Mouse (Mus musculus): ENCODE data around the gene Stk10.

The Stk10 gene

DNA sequence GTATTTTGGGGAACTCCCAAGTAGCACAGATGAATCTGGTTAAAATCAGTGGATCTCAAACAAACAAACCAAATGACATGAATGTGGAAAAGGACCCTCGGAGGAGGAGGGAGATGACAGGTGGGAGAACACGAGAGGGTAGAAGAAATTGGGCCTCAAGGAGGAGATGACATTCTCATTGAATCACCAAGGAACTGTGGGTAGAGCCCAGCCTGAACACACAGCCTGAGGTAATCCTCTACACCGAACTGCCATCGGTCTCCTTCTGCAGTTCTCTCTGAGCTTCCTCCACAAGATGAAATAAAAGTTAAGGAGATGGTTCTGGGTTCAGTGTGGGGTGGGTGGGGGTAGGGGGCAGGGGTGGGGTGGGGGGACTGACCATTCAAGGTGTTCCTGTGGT is 6.1 kb upstream of the Stk10 start:
- no peak for DNase-seq

DNA sequence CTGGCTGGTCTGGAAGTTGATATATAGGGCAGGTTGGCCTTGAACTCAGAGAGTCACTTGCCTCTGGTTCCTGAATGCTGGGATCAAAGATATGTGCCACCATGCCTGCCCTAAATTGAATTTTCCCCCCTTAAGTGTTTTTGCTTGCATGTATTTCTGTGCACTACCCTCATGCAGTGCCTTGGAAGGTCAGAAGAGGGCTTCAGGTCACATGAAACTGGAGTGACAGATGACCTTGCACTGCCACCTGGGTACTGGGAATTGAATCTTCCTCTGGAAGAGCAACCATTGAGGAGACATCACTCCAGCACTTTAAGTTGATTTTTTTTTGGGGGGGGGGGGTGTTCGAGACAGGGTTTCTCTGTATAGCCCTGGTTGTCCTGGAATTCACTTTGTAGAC is 3.0 kb upstream of the Stk10 start:
- DNase-seq: no peak

DNA sequence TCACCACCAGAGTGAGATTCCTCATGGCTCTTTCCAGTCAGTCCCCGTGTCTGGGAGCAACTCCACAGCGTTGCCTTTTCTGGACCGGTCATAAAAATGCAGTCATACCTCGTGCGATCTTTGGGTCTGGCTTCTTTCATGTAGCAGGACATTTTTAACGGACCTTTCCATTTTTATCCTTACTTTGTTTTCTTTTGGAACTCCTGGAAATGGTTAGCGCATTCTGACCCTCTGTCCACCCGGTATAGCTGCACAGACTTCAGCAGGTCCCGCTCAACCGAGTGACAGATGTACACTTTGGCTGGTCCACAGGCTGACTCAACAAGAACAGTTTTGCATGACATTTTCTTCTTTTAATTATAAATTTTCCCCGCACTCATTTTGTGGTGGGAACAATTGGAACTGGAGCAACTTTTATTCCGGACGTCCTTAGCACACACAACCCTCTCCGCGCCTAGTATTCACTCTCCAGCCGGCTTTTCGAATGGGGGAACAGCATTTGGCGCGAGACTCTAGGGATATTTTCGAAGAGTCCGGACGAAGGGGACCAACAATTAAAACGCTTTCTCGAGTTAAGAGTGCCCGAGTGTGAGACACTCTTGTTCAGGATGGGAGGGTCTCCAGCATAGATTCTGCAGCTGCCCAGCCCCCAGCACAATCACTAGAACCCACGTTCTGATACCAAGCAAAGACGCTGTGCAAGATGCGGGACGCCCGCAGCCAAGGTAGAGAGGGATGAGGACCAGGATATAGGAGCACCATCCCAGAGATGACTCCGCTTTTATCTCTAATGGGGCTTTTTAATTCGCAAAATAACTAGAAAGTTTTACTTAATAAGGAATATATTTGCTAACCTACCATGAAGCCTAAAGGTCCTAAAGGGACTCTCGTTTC is 987 bp upstream of the Stk10 start, which contains the start of gene Efcab9:
Efcab9 (minus strand) TSS at position 211 of the 894 bp plus-strand sequence.
- no peak for DNase-seq

DNA sequence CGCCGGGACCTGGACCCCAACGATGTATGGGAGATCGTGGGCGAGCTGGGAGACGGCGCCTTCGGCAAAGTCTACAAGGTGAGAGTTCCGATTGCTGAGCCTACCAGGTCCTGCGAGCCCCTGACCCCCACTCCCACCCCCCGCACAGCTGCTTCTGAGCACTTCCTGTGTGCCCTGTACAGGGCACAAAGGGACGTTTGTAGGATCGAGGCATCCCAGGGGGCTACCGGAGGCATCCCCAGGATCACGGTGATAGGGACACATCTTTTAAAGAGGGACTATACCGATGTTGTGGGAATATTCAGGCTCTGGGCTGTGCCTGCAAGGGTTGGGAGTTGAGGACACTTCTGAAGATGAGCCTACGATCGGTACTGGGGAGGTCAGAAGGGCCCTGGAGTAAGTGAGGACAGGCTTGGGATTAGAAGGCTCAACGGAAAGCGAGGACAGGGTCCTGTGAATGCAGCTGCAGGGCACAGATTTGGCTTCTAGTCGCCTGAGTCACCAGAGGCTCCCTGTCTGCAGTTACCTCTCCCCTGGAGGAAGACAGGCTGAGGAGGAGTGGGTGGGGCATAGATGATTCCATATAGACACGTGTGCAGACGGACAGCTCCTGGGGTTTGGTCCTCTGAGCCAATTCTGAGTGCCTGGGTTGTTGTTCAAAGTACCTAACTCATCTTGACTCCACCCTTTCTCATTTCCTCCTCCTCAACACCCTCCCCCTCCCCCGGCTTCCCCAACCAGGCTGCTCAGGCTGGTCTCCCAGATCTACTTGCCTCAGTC is 567 bp downstream of the Stk10 start:
- DNase-seq: peak; percentile 63

DNA sequence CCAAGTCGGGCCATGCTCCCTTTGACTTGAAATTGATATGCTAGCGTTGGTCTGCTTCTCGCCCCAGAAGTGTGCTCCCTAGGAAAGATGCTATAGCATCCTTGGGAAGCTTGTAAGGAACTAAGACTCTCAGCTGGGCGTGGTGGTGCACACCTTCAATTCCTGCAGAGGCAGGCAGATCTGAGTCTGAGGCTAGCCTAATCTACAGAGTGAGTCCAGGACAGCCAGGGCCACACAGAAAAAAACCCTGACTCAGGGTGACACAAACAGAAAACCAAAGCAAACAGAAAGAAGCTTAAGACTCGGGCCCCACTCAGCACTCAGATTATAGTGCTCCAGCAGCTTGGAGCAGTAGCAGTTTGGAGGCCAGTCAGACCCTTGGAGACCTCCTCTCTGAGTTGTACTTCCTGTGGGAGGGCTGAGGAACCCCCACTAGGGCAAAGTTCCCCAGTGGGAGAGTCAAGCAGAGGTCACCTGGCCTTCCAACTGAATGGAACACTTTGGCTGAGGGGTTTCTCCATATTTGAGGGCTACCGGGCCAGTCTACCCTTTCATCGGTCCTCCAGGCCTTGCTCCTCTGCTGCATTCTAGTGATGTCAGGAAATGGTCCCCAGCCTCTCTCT is 1.5 kb downstream of the Stk10 start:
- DNase-seq: no peak

DNA sequence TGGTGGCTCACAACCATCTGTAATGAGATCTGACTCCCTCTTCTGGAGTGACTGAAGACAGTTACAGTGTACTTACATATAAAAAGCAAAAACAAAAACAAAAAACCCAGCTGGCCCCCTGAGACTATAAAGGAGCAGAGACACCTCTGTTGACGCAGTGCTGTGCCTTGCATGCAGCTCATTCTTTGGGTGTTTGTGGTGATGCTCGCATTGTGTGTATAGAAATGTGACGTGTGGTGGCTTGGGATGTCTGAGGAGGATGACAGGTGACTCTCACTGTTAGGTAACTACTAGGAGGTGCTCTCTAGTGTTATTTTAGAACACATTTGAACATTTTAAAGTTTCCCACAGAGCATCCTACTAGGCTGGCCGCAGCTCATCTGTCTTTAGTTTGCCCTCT is 2.5 kb downstream of the Stk10 start:
- no peak for DNase-seq

DNA sequence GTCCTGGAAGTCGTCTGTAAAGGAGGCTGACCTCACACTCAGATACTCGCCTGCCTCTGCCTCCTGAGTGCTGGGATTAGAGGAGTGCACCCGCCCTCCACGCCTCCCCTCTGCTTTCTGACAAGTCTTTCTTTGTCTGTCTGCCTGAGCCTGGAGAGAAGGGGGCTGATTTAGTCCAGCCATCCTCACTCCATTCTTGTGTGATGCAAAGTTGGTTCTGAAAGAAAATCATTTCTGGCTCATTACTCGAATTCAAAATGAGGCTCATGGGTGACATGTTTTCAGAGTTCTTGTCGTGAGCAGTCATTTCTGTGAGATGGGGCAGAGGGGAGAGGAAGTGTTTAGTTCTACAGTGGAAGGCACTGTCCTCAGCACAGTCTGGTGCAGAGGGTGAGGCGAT is 3.8 kb downstream of the Stk10 start:
- DNase-seq: no peak

DNA sequence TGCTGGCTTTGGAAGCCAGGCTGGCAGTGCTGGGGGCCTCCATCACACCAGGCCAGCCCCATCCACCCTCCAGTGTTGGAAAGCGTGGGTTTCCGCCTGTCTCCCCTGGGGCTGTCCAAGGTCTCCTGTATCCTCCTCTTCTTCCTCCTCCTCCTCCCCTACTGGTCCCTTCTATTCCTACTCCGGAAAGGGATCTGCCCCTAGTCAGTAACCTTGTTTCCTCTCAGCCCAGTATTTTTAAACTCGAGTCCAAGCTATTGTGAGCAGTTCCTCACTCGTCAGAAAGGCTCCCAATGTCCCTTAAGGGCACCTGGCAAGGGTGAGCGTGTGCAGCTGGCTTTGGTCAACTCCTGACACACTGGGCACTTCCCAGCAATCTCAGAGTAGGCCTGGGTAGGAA is 5.3 kb downstream of the Stk10 start:
- no peak for DNase-seq

DNA sequence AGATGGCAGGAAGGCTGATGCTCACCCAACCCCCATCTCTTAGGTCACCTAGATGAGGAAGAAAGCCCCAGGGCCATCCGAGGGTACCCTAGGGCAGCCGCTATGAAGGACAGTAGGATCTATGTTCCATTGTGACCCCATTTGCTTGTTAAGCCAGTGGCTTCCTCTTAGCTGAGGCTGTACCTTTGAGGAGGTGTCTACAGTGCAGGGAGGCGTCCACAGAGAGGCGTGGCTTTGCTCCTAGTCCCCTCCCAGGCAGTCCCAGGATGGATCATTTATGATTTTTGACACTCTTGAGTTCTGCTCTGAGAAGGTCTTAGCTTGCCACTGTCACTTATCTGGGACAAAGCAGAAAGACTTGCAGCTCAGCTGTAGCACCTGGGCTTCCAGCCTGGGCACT is 5.7 kb downstream of the Stk10 start:
- no peak for DNase-seq

DNA sequence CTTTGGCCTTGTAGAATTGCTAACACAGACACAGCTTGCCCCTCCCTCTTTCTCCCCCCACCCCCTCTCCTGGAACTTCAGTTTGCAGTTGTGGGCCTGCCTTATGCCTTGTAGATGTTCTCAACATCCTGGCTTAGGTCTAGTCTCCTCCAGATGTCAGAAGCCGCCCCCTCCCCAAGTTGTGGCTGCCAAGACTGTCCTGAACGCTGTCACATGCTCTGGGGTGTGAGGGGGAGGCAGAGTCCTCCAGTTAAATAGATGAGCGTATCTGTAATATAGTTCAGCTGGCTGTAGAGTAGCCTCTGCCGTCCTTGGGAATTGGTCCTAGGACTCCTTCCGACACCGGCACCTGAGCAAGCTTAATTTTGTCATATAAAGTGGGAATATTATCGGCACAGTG is 6.6 kb downstream of the Stk10 start:
- no peak for DNase-seq

DNA sequence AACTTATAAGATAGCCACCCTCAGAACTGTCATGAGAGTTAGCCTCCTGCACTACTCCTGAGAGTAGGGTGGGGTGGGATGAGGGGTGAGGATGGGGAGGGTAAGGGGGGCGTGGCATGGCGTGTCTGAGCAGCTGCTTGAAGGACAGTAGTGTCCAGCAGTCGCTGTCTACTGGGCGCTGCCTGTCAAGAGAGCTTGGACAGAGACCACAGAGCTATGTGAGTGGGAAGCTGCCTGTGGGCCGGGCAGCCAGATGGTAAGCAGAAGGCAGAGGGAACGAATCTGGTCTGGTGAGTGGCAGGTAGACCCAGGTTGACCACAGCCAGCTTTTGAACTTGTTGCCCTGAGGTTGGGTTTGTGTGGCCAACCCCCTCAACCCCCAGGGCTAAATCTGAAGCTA is 7.4 kb downstream of the Stk10 start:
- no peak for DNase-seq

DNA sequence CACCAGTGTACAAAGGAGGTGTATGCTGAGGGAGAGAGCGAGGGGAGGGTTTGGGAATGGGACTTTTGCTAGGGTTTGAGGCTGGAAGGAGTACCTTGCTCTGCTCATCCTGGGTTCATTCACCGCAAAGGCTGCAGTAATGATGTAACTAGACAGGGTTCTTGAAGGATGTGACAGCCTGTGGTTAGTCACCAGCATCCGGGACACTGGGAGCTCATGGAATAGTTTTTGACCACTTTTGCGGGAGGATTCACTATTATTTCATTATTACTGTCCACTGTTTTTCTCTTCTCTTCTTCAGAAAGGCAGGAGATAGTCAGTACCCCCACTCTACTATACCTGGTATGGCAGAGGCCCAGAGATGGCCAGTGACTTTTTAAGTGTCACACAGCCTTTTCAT is 9.1 kb downstream of the Stk10 start:
- no peak for DNase-seq

DNA sequence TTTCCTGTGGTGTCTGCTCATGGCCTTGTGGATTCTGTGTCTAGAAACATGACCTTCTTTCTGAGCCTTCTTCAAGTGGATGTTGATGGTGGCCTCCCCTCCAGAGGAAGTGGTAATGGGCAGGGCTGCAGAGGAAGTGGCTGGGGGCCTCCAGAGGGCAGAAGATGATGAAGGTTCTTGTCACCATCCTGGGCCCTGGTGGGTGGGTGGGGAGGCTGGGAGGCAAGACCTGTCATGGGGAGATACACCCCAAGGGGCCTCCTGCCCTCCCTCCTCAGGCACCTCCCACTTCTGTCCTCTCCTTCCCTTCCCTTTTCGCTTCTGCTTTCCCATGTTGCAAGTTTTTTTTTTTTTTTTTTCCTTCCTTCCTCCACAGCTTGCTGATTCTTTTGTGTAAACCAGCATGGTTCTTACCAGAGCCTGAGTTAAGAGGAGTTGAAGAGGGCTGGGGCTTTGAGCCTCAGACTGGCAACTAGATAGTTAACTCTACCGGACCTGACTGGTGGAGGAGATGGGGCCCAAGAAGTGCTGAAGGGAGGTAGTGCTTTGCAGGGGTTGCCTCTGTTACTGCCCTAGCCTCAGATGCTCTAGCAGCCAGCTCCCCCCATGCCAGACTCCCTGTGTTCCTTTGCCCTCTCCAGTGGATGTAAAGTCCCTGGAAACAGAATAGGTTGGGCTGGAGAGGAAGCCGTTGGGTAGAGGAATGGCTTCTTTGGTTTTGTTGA is 9.7 kb downstream of the Stk10 start:
- no peak for DNase-seq

DNA sequence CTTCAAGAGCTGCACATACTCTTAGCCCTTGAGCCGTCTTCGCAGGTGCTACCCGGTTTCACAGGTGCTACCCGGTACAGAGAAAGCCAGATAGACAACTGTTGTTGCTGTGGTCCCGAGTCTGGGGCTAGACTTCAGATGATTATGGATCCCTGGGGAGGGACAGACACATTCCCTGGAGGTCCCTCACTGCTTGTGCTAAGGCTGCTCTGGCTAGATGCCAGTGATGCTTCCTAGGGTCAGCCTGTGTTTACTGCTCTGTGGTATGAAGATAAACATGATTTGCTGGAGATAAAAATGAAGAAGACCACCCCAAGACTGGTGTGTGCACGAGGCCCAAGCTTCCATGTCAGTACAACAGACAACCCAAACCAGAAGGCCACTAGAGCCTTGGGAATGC is 10.9 kb downstream of the Stk10 start:
- no peak for DNase-seq

DNA sequence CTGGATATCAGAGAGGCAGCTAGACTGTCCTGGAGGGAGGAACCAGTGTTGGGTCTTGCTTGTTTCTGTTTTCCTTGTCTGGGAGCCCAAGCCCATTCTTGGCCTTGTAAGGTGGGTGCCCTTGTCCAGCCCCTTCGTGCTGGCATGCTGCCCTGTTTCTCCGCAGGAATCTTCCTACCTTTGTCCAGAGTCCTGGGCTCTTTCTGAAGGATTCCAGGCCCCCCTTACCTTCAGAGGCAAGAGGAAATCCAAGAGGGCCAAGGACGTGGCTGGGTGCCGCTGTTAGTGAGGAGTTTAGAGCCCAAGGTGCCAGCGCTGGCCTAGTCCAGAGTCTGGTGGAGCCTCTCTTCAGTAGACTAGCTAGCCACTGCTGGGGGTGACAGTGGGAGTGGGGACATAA is 11.4 kb downstream of the Stk10 start:
- no peak for DNase-seq

DNA sequence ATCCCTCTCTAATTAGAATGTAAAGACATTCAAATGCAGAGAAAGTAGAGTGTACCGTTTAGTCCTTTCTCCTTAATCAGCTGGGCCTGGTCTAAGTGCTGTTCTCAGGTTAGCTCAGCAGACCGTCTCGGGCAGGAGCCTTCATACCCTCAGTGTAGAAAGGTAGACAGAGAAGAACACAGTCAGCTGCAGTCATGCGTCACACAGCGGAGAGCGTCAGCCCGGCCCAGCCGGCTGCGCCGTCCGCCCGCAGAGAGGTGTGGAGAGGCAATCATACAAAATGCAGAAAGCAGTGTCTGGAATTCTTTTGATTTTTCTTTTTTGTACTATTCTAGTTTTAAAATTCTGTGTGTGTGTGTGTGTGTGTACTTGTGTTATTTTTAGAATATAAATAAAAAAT is 12.5 kb downstream of the Stk10 start:
- DNase-seq: no peak

DNA sequence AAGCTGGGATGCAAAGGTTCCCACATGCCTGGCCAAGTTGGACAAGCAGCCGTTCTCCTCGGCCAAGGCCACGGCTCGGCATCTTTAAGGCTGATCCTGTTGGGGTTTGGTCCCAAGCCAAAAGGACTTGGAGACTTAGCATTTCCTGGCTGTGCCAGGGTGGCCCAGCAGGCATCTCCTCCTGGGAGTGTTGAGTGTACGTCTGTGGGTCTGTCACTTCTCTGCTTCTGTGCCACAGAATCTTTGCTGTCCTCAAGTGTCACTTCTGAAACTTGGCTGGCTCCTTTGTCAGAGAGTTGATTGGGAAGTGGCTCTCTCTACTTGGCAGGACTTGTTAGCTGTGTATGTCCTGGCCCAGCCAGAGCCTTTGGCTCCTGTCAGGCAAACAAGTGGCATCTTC is 13.4 kb downstream of the Stk10 start:
- no peak for DNase-seq

DNA sequence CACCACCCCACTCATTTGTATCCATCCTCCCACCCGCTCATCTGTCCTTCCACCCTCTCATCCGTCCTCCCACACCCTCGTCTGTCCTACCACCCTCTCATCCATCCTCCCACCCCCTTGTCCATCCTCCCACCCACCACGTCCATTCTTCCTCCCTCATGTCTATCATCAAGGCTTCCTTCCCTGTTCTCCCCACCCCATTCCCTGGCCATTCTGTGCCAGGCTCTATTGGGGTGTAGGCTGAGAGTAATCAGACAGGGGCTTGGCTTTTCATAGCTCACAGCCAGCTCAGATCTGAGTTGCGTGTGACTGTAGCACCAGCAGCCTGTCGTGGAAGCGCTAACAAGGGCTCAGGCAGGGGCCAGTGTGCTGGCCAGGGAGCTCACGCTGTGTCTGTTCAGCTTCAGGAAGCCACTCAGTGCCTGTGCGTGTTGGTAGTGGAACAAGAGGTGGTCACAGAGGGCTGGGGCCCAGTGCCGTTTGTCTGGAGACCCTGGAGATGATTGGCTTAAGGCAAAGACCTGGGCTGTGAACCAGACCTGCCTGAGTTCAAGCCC is 14.4 kb downstream of the Stk10 start:
- DNase-seq: no peak

DNA sequence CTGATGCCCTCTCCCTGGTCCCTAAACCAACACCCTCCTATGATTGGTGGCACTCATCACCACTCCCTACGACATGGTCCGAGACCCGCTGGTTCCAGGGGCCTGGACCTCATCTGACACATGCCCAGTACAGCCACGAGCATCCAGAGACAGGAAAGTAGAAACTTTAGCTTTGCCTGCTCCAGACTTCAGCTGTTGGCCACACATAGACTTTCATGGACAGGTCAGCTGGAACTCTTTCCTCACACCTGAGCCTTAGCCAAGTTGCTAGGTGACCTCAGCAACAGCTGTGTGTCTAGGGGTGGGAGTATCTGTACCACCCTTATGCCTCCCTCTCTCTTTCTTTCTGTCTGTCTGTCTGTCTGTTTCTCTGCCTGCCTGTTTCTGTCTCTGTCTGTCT is 15.1 kb downstream of the Stk10 start:
- DNase-seq: peak; percentile 76

DNA sequence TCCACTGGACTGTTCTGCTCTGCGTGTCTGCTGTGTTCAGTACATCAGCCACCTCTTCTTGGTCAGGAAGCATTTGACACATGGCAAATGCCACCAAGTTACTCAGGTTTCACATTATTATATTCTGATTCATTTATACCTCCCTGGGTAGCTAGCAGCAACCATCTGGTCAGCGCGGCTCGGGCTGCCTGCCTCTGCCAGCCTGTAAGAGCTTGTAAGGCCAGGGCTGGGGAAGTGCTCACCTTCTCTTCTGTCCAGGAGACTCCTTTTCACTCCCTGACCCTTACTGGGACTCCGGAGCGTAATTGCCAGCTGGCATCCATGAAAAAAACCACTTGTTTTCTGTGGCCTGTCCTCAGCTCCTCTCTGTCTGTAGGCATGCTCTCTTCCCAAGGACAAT is 16.1 kb downstream of the Stk10 start:
- no peak for DNase-seq

DNA sequence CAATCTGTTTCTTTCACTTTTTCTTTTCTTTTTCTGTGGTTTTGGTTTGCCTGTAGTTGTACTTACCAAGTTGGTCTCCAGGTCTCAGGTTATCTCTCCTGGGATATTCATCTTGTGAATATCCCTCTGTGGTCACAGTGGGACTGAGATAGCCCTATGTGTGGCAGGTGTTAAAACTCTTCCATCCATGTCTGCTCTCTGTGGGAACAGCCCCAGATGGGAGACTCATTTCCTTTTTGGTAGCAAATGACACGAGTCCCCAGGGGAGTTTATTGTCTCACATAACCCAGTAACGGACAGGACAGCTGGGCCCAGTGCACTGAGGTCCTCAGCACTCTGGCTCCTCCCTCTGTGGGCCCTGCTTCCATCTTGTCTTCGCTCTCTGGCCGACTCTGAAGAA is 17.0 kb downstream of the Stk10 start:
- no peak for DNase-seq

DNA sequence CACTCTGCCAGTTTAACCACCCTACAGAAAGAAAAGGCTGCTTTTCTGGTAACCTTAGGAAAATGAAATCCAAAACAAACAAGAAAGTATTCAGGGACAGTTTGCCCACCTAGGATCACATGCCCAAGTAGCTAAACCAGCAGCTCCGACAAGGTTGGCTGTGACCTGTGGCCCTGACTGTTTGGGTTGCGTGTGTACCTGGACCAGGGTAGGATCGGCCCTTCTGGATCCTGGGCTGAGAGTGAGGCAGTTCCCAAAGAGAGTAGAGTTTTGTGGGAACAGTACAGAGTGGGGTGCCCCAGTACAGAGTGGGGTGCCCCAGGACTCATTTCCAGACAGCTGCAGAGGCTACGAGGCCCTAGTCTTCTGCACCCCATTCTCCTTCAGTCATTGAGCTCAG is 18.0 kb downstream of the Stk10 start:
- no peak for DNase-seq
